Mouse (Mus musculus) c-Kit-positive CD71-negative TER-119-negative erythroid progenitor cells, embryonic 14.5 days (primary cell): ENCODE measurements around the gene Nfkb2.

ENCODE experiments used
- DNase-seq: peaks from one replicate; pipeline ENCODE4 v3.0.0-alpha.2; 2013; ENCODE audit warnings: low read depth

Nfkb2 gene

DNA sequence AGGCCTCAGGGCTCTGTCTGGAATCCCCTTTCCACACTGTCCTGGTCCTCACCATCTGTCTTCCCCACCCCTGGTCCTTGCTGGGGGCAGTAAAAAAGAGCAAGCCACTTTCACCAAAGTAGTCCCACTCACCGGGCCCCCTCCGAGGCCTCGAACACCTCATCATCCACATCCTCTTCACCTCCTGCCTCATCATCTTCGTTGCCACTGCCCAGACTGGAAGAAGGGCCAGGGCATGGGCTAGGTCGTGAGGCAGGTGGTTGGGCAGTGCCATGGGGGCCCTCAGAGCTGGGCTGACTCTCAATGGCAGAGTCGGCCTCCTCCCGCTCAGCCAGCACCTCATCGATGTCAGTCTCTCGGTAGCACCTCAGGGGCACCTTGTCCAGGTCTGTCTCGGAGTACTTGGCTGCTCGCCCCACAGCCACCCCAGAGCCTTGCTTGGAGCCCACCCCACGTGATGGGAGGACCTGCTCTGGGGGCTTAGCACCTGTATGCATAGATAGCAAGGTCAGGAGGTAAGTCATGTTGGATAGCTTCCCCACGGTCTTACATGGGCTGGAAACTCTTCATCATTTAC is 19.0 kb downstream of the Nfkb2 start:
- DNase-seq, result no peak

DNA sequence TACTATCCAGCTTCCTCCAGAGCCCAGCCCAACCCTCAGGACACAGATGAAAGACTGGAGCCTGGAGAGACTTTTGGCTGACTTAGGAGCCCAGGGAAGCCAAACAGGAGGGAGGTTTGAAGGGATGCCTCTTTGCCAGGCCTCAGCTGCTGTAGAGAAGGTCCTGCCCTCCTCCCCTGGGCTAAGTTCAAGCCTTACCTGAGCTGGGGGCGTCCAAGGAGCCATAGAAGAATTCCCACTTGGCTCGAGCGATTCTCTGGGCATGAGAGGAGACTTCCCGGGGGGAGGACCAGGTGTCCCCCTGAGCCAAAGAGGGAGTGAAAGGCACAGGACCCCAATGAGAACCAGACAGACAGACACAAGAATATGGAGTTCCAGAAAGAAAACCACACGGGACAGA is 19.6 kb downstream of the Nfkb2 start:
- DNase-seq, result no peak

DNA sequence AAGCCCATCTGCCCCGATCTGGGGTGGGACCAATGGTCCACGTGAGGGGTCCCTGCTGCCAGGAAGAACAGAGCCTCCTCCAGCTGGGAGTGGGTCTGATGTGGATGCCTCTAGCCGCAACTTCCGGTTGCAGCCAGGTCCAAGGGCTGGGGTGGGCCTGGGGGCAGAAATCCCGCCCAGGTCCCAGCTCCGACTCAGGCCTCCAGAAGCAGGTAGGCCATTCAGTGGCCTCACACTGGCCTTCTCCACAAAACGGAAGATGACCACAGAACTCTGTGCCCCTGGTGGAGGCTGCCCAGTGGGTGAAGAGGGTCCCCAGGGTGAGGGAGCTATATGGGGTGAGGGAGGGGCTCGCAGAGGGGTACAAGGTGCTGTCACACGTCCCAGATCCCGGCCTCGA is 20.2 kb downstream of the Nfkb2 start:
- DNase-seq, result no peak

DNA sequence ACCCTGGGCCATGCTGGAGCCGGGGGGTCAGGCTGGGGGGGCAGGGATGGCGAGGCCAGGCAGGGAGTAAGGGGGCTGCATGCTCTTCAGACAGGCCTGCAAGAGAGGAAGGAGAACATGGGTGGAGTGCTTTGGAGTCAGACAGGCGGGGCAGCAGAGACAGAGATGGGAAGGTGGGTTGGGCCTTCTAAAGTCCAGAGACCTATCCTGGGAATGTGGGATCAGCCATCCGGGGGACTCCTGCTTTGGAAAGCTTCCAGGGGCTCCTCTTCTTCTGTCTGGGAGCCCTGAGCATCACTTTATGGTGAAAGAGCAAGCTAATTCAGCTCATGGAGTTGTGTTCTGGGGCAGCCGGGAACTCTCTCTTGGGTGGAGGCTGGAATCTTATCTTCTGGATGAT is 20.8 kb downstream of the Nfkb2 start:
- no peak for DNase-seq

DNA sequence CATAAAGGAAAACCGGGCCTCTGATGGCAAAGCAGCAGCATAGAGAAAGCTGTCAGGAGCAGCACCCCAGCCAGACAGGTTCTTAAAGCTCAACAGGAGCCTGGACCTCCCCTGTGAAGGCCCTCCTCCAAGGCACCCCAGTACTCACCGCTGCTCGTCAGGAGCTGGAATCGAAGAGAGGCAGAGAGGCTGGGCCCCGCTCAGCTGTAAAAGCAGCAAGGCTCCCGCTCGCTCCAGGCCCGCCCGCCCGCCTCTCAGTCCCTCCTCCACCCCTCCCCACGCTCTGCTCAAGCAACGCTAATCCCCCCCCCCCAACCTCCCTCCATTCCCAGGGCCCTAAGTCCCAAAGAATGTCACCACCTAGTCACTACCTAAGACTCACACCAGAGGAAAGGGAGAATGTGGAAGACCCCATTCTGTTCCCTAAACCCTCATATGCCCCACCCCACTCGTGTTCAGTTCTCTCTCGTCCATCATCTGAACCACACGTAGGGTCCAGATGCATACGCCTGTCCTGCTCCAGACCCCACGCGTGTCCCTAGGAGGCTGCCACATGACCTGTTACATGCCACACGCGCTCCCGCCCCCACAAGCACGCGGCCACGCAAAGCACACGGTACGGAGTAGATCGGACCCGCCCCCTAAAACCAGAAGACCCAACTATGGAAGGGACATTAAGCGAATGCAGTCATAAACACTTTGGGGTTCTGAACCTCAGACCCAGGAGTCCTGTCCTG is 22.1 kb downstream of the Nfkb2 start:
- no peak for DNase-seq

DNA sequence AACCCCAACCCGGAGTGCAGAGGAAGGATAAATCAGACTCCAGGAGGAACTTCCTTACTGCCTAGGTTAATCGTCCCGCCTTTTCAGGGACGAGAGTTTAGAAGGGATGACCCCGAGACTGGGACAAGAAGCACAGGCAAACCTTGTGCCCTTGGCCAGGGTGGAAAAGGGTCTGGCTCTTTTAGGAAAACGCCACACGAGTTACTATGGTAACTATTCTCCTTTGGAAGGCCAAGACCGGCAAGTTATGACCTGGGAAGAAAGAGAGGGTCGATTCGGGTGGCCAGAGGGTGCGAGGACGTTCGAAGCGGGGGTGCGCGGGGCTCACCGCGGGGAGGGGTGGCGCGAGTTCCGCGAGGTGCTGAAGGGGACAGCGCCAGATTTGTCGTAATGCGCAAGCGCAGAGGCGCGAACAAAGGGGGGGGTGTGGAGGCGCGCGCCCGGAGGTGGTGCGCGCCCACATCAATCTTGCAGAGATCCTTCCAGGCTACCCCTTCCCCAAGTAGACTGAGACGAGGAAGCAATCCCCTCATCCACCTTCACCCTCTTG is 22.7 kb downstream of the Nfkb2 start, which contains the start of gene Psd:
TSS of gene Psd (minus strand) at position 401 of the 550 bp plus-strand sequence.
- DNase-seq, result no peak

DNA sequence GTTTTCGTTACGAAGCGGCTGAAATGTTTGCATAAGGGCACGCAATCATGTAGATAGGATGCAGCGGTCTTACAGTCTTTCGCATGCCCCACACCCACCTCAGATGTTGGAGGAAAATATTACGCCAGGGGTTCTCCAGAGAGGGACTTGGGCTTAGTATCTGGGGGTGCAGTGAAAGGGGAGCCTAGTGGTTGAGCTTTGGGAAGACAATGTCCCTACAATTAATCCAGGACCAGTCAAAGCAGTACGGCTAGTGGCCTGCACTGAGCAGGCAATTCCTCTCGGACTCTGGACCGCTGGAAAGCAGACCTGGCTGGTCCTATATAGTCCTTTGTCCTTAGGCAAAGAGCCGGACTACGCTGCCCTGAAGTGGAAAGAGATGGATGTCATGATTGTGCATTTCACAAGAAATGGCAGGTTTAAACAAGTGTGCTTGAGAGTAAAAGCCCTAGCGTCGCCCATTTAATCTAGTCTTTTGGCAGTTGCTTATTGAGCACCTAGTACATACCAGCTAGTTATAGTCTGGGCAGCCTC is 23.5 kb downstream of the Nfkb2 start:
- no peak for DNase-seq

DNA sequence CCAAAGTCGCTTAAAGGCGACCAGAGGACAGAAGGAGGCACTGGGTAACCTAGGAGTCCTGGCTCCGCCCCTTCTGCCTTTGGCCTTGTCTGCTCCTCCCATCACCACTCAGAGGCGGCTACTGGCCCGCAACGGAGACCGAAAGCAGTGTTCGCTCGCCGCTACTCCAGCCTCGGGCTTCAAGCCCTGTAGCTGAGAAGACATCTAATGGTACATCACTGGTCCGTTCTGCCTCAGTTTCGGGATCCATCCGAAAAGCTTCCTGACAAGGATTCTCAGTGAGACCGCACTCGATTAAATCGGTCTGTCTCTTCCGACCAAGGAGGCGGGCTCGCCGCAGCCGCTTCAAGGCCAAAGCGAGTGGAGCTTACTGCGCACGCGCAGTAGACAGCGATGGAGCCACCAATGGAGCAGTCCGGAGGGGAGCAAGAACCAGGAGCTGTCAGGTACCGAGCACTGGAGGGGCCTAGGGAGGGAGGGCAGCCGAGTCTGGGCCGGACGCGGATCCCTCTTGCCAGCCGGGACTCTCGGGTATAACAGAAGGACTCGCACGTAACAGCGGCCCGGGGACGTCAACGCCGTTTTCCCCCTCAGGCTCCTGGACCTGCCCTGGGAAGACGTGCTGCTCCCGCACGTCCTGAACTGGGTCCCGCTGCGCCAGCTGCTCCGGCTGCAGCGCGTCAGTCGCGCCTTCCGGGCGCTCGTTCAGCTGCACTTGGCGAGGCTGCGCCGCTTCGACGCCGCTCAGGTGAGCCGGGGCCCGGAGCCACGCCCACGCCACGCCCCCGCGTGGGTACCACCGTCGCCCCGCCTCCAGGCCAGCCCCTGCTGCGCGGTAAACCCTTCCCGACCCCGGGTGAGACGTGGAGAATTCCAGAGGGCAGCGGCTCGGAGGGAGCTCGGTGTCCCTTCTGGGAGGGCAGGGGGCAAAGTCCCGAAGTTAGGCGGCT is 24.2 kb downstream of the Nfkb2 start, which contains the start of gene Fbxl15:
TSS of gene Fbxl15 (plus strand) at position 104 of the 950 bp plus-strand sequence.
- DNase-seq, result peak; percentile 92

DNA sequence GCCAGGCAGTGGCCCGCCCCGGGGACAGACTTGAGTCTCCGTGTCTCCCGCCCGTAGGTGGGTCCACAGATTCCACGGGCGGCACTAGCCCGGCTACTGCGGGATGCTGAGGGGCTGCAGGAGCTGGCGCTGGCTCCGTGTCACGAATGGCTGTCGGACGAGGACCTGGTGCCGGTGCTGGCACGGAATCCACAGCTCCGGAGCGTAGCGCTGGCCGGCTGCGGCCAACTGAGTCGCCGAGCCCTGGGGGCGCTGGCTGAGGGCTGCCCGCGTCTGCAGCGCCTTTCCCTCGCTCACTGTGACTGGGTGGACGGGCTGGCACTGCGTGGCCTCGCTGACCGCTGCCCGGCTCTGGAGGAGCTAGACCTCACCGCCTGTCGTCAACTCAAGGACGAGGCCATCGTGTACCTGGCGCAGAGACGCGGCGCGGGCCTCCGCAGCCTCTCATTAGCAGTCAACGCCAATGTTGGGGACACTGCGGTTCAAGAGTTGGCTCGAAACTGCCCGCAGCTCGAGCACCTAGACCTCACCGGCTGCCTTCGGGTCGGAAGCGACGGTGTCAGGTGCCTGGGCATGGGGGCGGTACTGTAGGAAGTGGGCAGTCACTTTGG is 25.0 kb downstream of the Nfkb2 start:
- no peak for DNase-seq

DNA sequence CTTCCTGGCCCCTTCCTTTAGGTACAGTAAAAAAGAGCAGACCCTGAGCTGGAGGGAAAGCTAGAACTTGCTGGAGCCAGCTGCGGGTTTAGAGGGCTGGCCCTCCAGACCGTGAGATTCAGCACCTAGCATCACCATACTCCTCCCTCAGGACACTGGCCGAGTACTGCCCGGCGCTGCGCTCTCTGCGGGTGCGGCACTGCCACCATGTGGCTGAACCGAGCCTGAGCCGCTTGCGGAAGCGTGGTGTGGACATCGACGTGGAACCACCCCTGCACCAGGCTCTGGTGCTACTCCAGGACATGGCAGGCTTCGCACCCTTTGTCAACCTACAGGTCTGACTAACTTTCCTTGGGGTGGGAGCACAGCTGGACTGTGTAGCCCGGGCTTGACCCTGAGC is 25.8 kb downstream of the Nfkb2 start:
- no peak for DNase-seq

DNA sequence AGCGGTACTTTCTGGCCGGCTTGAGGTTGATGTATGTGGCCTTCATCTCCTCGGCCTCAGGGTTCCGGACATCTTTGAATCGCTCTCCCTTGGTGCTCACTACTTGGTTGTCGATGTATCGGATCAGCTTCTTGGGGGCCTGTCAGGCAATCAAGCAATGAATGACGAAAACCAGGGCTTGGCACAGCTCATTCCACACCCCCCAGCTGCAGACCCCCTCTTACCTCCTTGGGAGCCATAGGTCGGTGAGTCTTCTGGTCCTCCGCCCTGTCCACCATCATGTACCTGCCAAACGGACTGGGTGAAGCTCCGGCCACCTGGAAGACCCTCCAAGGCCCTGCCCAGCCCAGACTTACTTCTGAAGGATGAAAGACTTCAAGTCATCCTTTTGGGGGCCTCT is 26.6 kb downstream of the Nfkb2 start:
- no peak for DNase-seq

DNA sequence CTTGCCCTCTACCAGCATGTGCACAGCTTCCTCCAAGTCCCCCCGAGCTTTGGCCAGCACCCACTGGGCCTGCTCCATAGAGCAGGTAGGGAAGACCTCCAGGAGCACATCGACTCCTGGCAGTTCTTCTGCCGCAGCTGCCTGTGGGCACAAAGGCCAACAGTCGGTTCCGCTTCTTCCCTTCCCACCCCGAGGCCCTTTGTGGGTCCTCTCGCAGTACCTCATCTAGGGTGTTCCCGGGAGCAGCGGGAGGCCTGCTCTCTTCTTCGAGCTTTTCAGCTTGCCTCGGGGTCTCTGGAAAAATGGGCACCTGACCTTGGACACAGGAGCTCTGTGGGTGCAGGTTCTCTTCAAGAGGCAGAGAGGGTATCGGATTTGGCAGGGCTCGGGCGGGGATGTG is 27.2 kb downstream of the Nfkb2 start:
- DNase-seq, result no peak

DNA sequence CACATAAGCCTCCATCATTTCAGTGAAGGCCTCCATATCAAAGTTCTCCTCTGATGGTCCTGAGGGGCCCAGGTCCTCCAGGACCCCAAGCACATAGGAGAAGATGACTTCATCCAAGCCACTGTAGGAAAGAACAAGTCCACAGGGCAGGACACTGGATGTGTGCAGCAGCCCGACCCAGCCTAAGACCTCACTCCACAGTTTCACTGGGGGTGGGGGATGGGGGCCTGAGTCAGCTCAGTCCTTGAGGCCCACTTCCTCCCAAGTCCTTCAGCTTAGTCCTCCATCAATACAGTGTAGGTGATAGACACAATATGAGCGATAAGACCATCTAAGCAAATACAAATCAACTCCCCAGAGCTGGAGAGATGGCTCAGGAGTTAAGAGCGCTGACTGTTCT is 27.8 kb downstream of the Nfkb2 start:
- no peak for DNase-seq

DNA sequence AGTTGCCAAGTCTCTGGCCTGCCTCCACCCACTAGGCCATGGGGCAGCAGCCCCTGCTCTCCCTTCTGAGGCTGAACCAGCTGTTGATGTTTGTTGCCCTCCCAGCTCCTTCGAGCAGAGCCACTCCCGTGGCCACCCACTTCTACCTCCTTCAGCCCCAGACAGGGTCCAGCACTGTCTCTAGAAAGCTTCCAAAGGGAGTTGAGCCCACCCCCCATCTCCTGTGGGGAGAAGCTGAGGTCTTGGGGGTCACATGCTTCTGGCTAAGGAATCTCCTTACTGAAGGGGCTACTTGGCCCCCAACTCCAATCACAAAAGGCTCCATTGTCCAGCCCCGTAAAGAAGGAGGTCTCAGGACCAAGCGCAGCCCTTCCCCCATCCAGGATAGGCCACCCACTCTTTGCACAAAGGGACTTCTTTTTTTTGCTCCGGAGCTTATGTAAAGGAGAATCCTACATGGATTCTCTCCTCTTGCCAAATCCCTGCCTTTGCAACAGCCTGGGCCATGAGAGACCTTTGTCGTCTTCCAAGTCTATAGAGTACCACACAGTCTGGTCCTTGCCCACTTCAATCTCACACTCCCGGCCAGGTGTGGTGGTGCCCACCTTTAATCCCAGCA is 28.7 kb downstream of the Nfkb2 start:
- no peak for DNase-seq

DNA sequence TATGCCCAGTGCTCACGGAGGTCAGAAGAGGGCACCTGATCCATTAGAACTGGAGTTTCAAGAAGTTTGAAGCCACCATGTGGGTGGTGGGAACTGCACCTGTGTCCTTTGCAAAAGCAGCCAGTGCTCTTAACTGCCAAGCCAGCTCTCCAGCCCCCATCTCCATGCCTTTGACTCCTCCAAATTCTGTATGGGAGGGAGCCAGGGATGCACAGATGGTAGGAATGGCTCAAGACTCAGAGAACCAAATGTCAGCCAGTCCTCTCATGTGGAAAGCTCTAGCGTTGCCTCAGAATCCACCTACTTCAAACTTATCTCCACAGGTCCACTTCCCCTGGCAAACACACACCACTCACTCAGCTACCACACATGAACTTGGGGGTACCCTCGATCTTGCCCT is 29.8 kb downstream of the Nfkb2 start:
- DNase-seq, result no peak

DNA sequence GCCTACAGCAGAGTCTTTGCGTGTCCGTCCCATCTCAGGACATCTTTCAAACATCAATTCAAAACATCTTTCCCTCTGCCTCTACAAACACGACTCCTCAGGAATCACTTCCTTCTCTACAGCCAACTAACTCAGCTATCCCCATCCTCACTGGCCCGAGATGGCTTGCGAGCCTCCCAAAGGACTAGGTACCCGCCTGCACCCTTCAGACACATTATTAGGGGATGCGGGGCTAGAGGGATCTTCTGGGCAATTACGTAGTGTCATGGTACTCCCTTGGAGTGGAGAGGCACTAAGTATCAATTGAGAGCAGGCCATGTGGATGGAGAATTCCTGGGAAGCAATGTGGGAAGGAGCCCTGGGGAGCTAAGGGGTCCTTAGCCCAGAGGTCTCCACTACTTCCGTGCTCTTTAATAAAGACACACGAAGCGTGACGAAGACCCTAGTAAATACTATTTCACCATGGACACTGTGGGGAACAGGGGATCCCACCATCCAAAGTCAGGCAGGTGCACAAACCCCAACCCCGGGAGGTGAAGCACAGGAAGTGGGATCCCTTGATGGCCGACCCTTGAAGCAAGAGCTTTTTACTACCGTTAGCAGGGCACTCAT is 33.7 kb downstream of the Nfkb2 start:
- no peak for DNase-seq

DNA sequence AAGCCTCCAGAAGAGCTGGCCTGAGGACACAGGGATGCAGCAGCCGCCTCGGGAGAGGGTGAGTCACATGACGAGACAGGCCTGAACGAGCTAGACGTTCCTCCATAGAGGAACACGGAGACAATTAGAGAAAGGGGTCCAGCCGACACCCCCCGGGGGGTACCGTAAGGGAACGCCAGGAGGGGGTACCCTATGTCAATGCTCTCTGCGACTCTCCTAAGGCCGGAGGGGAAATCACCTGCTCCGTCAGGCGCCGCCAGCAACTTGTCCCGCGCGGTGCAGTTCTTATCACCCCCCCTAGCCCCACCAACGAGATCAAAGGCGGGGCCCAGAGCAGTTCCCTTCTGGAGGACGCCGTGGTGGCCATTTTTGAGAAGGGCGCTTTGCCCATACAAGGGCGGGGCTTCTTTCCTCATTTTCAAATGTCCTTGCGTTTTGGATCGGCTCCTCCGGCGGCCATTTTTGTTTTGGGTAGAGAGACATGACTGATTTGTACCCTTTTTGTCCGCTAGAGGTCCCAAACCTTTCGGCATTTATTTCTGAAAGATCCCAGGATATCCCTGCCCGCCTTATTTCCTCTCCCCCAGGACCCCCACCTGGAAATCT is 34.3 kb downstream of the Nfkb2 start, which contains the start of gene Cuedc2:
TSS of gene Cuedc2 (minus strand) at position 372 of the 606 bp plus-strand sequence.
- DNase-seq, result peak; percentile 99

DNA sequence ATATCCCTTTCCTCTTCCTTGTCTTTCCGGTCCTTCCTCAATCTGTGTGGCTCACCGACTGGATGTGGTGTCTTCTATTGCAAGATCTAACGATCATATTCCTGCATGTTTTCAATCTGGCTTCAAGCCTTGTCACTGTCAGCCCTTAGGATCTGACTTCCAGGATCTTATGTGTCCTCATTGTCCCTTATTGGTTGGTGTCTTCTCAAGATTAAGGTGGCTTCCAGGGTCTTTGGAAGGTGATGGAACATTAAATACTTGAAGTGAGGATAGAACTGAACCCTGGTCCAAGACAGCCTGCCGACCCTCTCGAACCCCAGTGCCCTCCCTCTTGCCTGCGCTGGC is 34.8 kb downstream of the Nfkb2 start:
- no peak for DNase-seq

DNA sequence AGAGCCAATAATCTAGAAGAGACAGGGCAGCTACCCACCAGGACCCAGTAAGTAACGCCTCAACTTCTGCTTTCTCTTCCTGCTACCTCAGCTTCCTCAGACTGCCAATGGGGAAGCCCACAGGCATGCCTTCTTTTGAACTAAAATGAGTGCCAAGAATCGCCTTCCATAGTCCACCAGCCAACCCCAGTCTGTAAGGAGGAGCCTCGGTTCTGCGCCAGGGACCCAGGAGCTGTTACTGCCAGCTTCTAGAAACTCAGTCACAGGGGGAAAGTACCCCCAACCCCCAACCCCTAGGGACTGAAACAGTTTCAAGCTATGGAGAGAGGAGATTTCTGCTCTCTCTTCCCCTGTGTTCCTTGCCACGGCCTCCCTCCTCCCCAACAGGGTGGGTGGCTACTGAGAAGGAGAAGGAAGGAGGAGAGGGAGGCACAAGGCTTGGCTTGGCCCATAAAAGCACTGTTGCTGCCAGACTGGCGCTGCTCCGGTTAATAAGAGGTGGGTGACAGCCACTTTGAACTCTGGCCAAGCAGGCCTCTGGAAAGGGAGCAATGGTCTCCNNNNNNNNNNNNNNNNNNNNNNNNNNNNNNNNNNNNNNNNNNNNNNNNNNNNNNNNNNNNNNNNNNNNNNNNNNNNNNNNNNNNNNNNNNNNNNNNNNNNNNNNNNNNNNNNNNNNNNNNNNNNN is 35.3 kb downstream of the Nfkb2 start:
- DNase-seq, result no peak
